Mouse (Mus musculus): ENCODE measurements around the gene Hikeshi.

Gene Hikeshi

GRCm38 (mm10) chr7:89940571-89941463 lies at the start of gene Hikeshi:
Gene Hikeshi (minus strand): TSS chr7:89941204.
- peak; percentile 99 for DNase-seq (ENCODE audit: low read depth)

- DNase-seq (ENCODE audit: low read depth), result no peak
Observed at GRCm38 (mm10) chr7:89984421-89984820, 43.4 kb upstream of the Hikeshi start.

- no peak for DNase-seq (ENCODE audit: low read depth)
Observed at GRCm38 (mm10) chr7:89983441-89983840, 42.4 kb upstream of the Hikeshi start.

- DNase-seq (ENCODE audit: low read depth), result no peak
Observed at GRCm38 (mm10) chr7:89981557-89981956, 40.6 kb upstream of the Hikeshi start.

GRCm38 (mm10) chr7:89980485-89981422 lies 39.8 kb upstream of the Hikeshi start, which contains the start of gene Eed:
Gene Eed (minus strand): TSS chr7:89980983.
- DNase-seq (ENCODE audit: low read depth), result peak; percentile 93

GRCm38 (mm10) chr7:89980133-89980484 lies 39.1 kb upstream of the Hikeshi start:
- no peak for DNase-seq (ENCODE audit: low read depth)

GRCm38 (mm10) chr7:89979432-89980130 lies 38.6 kb upstream of the Hikeshi start:
- peak; percentile 28 for DNase-seq (ENCODE audit: low read depth)

- DNase-seq (ENCODE audit: low read depth), result no peak
Observed at GRCm38 (mm10) chr7:89976796-89977195, 35.8 kb upstream of the Hikeshi start.

GRCm38 (mm10) chr7:89975571-89975970 lies 34.6 kb upstream of the Hikeshi start:
- no peak for DNase-seq (ENCODE audit: low read depth)

GRCm38 (mm10) chr7:89967235-89967634 lies 26.2 kb upstream of the Hikeshi start:
- no peak for DNase-seq (ENCODE audit: low read depth)

GRCm38 (mm10) chr7:89966771-89967170 lies 25.8 kb upstream of the Hikeshi start:
- DNase-seq (ENCODE audit: low read depth), result no peak

- DNase-seq (ENCODE audit: low read depth), result peak; percentile 54
Observed at GRCm38 (mm10) chr7:89963135-89963534, 22.1 kb upstream of the Hikeshi start.

GRCm38 (mm10) chr7:89957300-89957699 lies 16.3 kb upstream of the Hikeshi start:
- no peak for DNase-seq (ENCODE audit: low read depth)

GRCm38 (mm10) chr7:89954261-89954660 lies 13.3 kb upstream of the Hikeshi start:
- no peak for DNase-seq (ENCODE audit: low read depth)

GRCm38 (mm10) chr7:89949403-89949802 lies 8.4 kb upstream of the Hikeshi start:
- DNase-seq (ENCODE audit: low read depth), result no peak

- DNase-seq (ENCODE audit: low read depth), result no peak
Observed at GRCm38 (mm10) chr7:89948026-89948425, 7.0 kb upstream of the Hikeshi start.

GRCm38 (mm10) chr7:89939497-89940353 lies 1.3 kb downstream of the Hikeshi start:
- DNase-seq (ENCODE audit: low read depth), result peak; percentile 16

GRCm38 (mm10) chr7:89923441-89924180 lies 17.4 kb downstream of the Hikeshi start:
- DNase-seq (ENCODE audit: low read depth), result no peak

GRCm38 (mm10) chr7:89917776-89918175 lies 23.2 kb downstream of the Hikeshi start:
- DNase-seq (ENCODE audit: low read depth), result no peak

GRCm38 (mm10) chr7:89916711-89917110 lies 24.3 kb downstream of the Hikeshi start:
- DNase-seq (ENCODE audit: low read depth), result no peak

All from c-Kit-positive CD71-positive TER-119-negative erythroid progenitor cells, embryonic 14.5 days (primary cell).